Mouse (Mus musculus): ENCODE measurements around the gene Ccdc42. TPM values are rescaled to one million over a fixed set of nuclear protein-coding genes. Genes with fewer than 3 reads are reported as not detected.

The Ccdc42 gene
- polyA plus RNA-seq, 2 experiments, result 0.39 to 0.50 TPM

DNA sequence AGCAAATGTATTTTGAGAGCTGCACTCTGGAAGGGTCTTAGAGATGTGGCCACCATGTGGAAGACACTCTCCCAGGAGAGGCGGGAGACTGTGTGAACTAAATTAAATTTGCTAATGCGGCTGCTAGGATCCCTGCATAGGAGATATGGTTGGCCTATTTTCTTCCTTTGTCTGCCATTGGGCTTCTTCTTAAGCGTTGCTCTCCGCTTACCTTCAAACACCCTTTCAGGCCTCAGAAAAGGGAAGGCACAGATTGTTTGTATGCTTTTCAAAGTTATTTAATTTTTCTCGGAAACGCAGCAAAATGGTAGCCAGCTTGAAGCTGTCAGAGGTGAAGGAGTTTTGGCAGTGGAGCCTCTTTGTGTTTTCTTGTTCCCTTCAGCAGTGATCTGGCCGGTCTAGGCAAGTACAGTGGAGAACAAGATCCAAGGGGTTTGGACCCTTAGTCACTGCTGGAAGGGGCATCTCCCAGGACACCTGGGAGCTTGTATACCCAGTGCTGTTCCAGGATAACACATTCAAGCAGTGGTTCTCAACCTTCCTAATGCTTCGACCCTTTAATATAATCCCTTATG is 2.8 kb upstream of the Ccdc42 start:
- no peak overlapping the region for H3K9ac ChIP-seq (ENCODE audit: low read depth, low read length, severe bottlenecking)
- no peak for TF ChIP-seq POLR2A (IDR thresholded peaks at IDR 0.05; ENCODE audit: borderline replicate concordance, extremely low read depth, insufficient read depth, insufficient read length)
- ATAC-seq (ENCODE audit: low FRiP score, low read depth), result no peak
- H3K4me3 ChIP-seq (replicated peaks; ENCODE audit: low read length), result no peak overlapping the region
- WGBS, result 78% methylated on average over 8 of the region's 8 CpGs
- peaks cover 8% of the 10 kb centered on the region; the same call in 1 of the 2 replicates for H3K4me1 ChIP-seq (ENCODE audit: control insufficient read depth, insufficient read depth, low read length)
- no peaks in the 10 kb centered on the region for H3K36me3 ChIP-seq (ENCODE audit: control insufficient read depth, insufficient read depth, low read length)
- H3K9me3 ChIP-seq (ENCODE audit: control insufficient read depth, low read length), result no peaks in the 10 kb centered on the region
- no peak overlapping the region for H3K27ac ChIP-seq (replicated peaks; ENCODE audit: low read depth, low read length)
- H3K4me2 ChIP-seq (replicated peaks; ENCODE audit: low read depth, low read length, severe bottlenecking), result no peak overlapping the region
- no peak for DNase-seq (ENCODE audit: low spot score)
- H3K27me3 ChIP-seq (ENCODE audit: control insufficient read depth, insufficient read depth, low read length), result no peaks in the 10 kb centered on the region

DNA sequence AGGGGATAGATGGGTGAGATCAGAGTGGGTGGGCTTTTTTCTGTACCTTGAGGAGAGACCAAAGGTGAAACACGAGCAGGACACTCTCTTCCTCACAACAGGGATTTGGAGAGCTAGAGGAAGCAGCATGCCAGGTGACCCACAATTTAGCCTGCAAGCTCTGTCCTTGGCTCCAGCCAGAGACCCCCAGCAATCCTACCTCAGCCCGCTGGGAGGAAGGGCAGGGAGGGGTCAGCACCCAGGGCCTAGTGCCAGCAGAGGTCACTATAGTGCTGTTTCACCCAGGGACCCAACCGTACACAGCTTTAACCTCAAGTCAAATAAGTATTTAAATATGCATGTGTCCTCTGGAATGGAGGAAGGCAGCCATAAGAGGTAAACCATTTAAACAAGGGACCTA is 931 bp upstream of the Ccdc42 start:
- WGBS, result 10% methylated on average over 3 of the region's 3 CpGs
- H3K4me3 ChIP-seq (replicated peaks; ENCODE audit: low read length), result no peak overlapping the region
- TF ChIP-seq POLR2A (IDR thresholded peaks at IDR 0.05; ENCODE audit: borderline replicate concordance, extremely low read depth, insufficient read depth, insufficient read length), result no peak
- H3K9ac ChIP-seq (ENCODE audit: low read depth, low read length, severe bottlenecking), result no peak overlapping the region
- H3K4me1 ChIP-seq (ENCODE audit: control insufficient read depth, insufficient read depth, low read length), result 0 out of 2 replicates have a peak, but pooled peaks cover under 1% of the 10 kb centered on the region
- no peak overlapping the region for H3K27ac ChIP-seq (replicated peaks; ENCODE audit: low read depth, low read length)
- 0 out of 2 replicates have a peak, but pooled peaks have one; percentile 37 for ATAC-seq (ENCODE audit: low FRiP score, low read depth)
- H3K9me3 ChIP-seq (ENCODE audit: control insufficient read depth, low read length), result no peaks in the 10 kb centered on the region
- H3K36me3 ChIP-seq (ENCODE audit: control insufficient read depth, insufficient read depth, low read length), result no peaks in the 10 kb centered on the region
- no peaks in the 10 kb centered on the region for H3K27me3 ChIP-seq (ENCODE audit: control insufficient read depth, insufficient read depth, low read length)
- DNase-seq (ENCODE audit: low spot score), result peak; percentile 48
- H3K4me2 ChIP-seq (replicated peaks; ENCODE audit: low read depth, low read length, severe bottlenecking), result no peak overlapping the region

DNA sequence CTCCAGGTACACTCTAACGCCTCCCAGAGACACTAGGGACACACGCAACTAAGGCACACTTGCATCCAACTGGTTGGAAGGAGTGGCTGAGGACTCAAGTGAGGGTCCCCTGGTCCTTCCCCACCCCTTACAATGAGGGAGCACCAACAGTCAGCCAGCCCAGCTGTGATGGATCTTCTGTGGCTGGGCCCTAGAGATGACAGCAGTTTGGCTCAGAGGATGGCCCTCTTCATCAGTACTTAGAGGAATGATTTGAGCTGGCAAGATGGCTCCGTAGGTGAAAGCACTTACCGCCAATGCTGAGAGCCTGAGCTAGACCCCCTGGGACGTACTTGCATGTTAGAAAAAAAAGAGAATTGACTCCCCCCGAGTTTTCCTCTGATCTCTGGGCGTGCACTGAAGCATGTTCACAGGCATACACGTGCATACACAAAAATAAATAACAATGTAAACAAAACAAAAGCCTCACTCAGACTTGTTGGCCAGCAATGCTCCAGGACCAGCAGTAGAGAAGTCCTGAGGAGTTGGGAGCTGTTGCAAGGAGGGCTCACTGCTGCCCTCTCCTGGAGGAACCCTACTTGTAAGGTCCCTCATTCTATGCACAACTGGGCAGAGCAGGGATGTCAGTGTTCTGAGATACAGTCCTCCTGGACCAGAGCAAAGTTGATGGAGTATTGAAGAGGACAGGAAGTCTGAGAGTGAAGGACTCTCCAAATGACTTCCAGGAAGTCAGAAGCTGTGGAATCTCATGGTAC is 2.4 kb downstream of the Ccdc42 start:
- no peak overlapping the region for H3K4me2 ChIP-seq (replicated peaks; ENCODE audit: low read depth, low read length, severe bottlenecking)

DNA sequence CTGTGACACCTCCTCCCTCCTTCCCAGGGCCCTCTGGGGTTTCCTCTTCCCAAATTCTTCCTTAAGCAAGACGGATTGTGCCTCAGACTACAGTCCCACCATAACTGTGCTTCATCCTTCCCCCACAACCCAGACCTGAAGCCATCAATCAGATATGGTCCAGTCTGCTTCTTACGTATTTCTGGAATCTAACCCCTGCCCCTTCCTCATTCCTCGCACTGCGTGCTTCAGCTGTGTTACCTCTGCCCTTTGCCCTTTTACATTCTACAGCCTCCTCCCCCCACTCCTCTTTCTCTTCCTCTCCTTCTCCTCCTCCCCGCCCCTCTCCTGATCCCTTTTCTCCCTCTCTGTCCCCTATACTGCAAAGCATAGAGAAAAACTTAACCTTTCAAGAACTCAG is 4.9 kb downstream of the Ccdc42 start:
- no peak for DNase-seq (ENCODE audit: low spot score)
- WGBS, result 31% methylated on average over 5 of the region's 5 CpGs
- H3K36me3 ChIP-seq (ENCODE audit: control insufficient read depth, insufficient read depth, low read length), result no peaks in the 10 kb centered on the region

More for the DNA sequence above, 2.4 kb downstream of the Ccdc42 start:
- DNase-seq (ENCODE audit: low spot score) (peak; percentile 69), ATAC-seq (ENCODE audit: low FRiP score, low read depth) (no peak)
- Histone ChIP-seq H3K9me3 (ENCODE audit: control insufficient read depth, low read length) (no peaks in the 10 kb centered on the region), H3K27ac (replicated peaks; ENCODE audit: low read depth, low read length) (no peak overlapping the region), H3K4me1 (ENCODE audit: control insufficient read depth, insufficient read depth, low read length) (no peaks in the 10 kb centered on the region), H3K4me3 (replicated peaks; ENCODE audit: low read length) (no peak overlapping the region), H3K36me3 (ENCODE audit: control insufficient read depth, insufficient read depth, low read length) (no peaks in the 10 kb centered on the region), H3K9ac (ENCODE audit: low read depth, low read length, severe bottlenecking) (no peak overlapping the region), H3K27me3 (ENCODE audit: control insufficient read depth, insufficient read depth, low read length) (no peaks in the 10 kb centered on the region)
- WGBS, result 71% methylated on average over 8 of the region's 8 CpGs
- no peak for TF ChIP-seq POLR2A (IDR thresholded peaks at IDR 0.05; ENCODE audit: borderline replicate concordance, extremely low read depth, insufficient read depth, insufficient read length)

DNA sequence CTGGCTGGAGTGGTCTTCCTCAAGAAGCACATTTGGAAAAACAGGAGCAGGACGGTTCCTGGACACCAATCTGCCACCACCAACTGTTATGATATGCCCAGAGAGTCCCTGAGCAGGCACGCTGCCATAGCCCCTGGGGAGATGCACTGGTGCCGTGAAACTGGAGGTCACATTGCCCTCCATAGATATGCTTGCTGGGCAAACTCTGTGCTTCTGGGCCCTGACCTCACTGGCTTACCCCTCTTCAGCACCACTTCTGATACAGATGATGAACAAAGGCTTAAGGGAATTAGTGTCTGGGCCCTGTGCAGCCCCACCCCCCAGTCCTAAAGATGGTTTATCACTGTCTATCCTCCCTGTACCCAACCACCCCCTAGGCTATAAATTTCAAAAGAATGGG is 6.4 kb downstream of the Ccdc42 start:
- Histone ChIP-seq H3K4me1 (ENCODE audit: control insufficient read depth, insufficient read depth, low read length) (no peaks in the 10 kb centered on the region), H3K4me2 (replicated peaks; ENCODE audit: low read depth, low read length, severe bottlenecking) (no peak overlapping the region), H3K27me3 (ENCODE audit: control insufficient read depth, insufficient read depth, low read length) (no peaks in the 10 kb centered on the region), H3K36me3 (ENCODE audit: control insufficient read depth, insufficient read depth, low read length) (no peaks in the 10 kb centered on the region), H3K4me3 (replicated peaks; ENCODE audit: low read length) (no peak overlapping the region), H3K9ac (ENCODE audit: low read depth, low read length, severe bottlenecking) (no peak overlapping the region), H3K9me3 (ENCODE audit: control insufficient read depth, low read length) (no peaks in the 10 kb centered on the region), H3K27ac (replicated peaks; ENCODE audit: low read depth, low read length) (no peak overlapping the region)
- TF ChIP-seq POLR2A (IDR thresholded peaks at IDR 0.05; ENCODE audit: borderline replicate concordance, extremely low read depth, insufficient read depth, insufficient read length), result no peak
- no peak for ATAC-seq (ENCODE audit: low FRiP score, low read depth)
- no peak for DNase-seq (ENCODE audit: low spot score)
- 49% methylated on average over 3 of the region's 3 CpGs for WGBS

More for the DNA sequence above, 4.9 kb downstream of the Ccdc42 start:
- H3K9ac ChIP-seq (ENCODE audit: low read depth, low read length, severe bottlenecking), result no peak overlapping the region
- no peaks in the 10 kb centered on the region for H3K27me3 ChIP-seq (ENCODE audit: control insufficient read depth, insufficient read depth, low read length)
- H3K9me3 ChIP-seq (ENCODE audit: control insufficient read depth, low read length), result no peaks in the 10 kb centered on the region
- H3K27ac ChIP-seq (replicated peaks; ENCODE audit: low read depth, low read length), result no peak overlapping the region
- no peak for TF ChIP-seq POLR2A (IDR thresholded peaks at IDR 0.05; ENCODE audit: borderline replicate concordance, extremely low read depth, insufficient read depth, insufficient read length)
- no peak overlapping the region for H3K4me3 ChIP-seq (replicated peaks; ENCODE audit: low read length)
- H3K4me2 ChIP-seq (replicated peaks; ENCODE audit: low read depth, low read length, severe bottlenecking), result no peak overlapping the region
- no peak for ATAC-seq (ENCODE audit: low FRiP score, low read depth)
- no peaks in the 10 kb centered on the region for H3K4me1 ChIP-seq (ENCODE audit: control insufficient read depth, insufficient read depth, low read length)

All from limb, embryonic 14.5 days (tissue).